Mouse (Mus musculus): Measurements from ENCODE around the gene Klhl3.

GRCm38 (mm10) chr13:58113061-58113900, at the start of gene Klhl3:
- TF ChIP-seq CTCF (IDR thresholded peaks at IDR 0.05; ENCODE audit: low read depth, low read length) (no peak), POLR2A (IDR thresholded peaks at IDR 0.05; ENCODE audit: borderline replicate concordance, low read depth, low read length) (no peak)

Data from bone marrow macrophage, adult 2 months (primary cell).